Mouse (Mus musculus) cerebellum, adult (tissue): Measurements from ENCODE around the gene Dlgap3.

Experiments used
- ATAC-seq: cut with Nextera tagmentation; 2 replicates; pipeline ENCODE4 v1.9.2; 2017; ENCODE audit warnings: mild to moderate bottlenecking, moderate library complexity, mixed read lengths; ENCODE audit not compliant: insufficient number of reproducible peaks, low FRiP score, low TSS enrichment

Dlgap3 gene

GRCm38 (mm10) chr4:127249701-127250349 lies 80.8 kb downstream of the Dlgap3 start:
- peak; percentile 71; the same call in 1 of the 2 replicates for ATAC-seq

- 0 out of 2 replicates have a peak, but pooled peaks have one; percentile 34 for ATAC-seq
Observed at GRCm38 (mm10) chr4:127251963-127252585, 83.1 kb downstream of the Dlgap3 start.

GRCm38 (mm10) chr4:127256739-127257138 lies 87.7 kb downstream of the Dlgap3 start:
- no peak for ATAC-seq

GRCm38 (mm10) chr4:127258186-127258897 lies 89.3 kb downstream of the Dlgap3 start:
- ATAC-seq = no peak

- ATAC-seq = no peak
Observed at GRCm38 (mm10) chr4:127261601-127262000, 92.6 kb downstream of the Dlgap3 start.

GRCm38 (mm10) chr4:127263438-127264182 lies 94.6 kb downstream of the Dlgap3 start:
- ATAC-seq = no peak

- ATAC-seq = no peak
Observed at GRCm38 (mm10) chr4:127264183-127264554, 95.2 kb downstream of the Dlgap3 start.

- no peak for ATAC-seq
Observed at GRCm38 (mm10) chr4:127278451-127279001, 109.5 kb downstream of the Dlgap3 start.

GRCm38 (mm10) chr4:127279241-127279640 lies 110.2 kb downstream of the Dlgap3 start:
- ATAC-seq = no peak
